Mouse (Mus musculus) liver, postnatal 0 days (tissue): ENCODE measurements around the gene Dus3l. TPM values are rescaled to one million over a fixed set of nuclear protein-coding genes. Genes with fewer than 3 reads are reported as not detected.

Experiments used
- ATAC-seq: fragments of 200-750 bp; cut with Nextera tagmentation; 2 replicates; pipeline ENCODE4 v1.8.0; 2017; ENCODE audit warnings: mild to moderate bottlenecking, moderate library complexity
- DNase-seq: peaks from one replicate; pipeline ENCODE4 v3.0.0-alpha.2; 2016
- H3K27ac ChIP-seq: fragments of 300-500 bp; sonication (generic); 2 replicates; pipeline ENCODE4 v1.5.1; 2014; ENCODE audit warnings: antibody characterized with exemption, moderate library complexity, mild to moderate bottlenecking, low read depth
- H3K27me3 ChIP-seq: fragments of 300-500 bp; sonication (generic); 2 replicates; pipeline ENCODE4 v1.6.1; 2014; ENCODE audit warnings: low read length, control low read depth, mixed read lengths; ENCODE audit not compliant: insufficient read depth
- H3K36me3 ChIP-seq: fragments of 300-500 bp; sonication (generic); replicated peaks from 2 replicates; pipeline ENCODE4 v1.6.1; 2014; ENCODE audit warnings: mild to moderate bottlenecking, control low read depth, low read length, moderate library complexity, mixed read lengths; ENCODE audit not compliant: insufficient read depth
- H3K4me1 ChIP-seq: fragments of 300-500 bp; sonication (generic); 2 replicates; pipeline ENCODE4 v1.6.1; 2014; ENCODE audit warnings: antibody characterized with exemption, mild to moderate bottlenecking, control low read depth; ENCODE audit not compliant: insufficient read depth
- H3K4me2 ChIP-seq: fragments of 300-500 bp; sonication (generic); 2 replicates; pipeline ENCODE4 v1.6.1; 2014; ENCODE audit warnings: low read depth, mild to moderate bottlenecking, low read length, moderate library complexity, mixed read lengths
- H3K4me3 ChIP-seq: fragments of 300-500 bp; sonication (generic); 2 replicates; pipeline ENCODE4 v1.5.1; 2014; ENCODE audit warnings: low read depth, low read length
- H3K9ac ChIP-seq: fragments of 300-500 bp; sonication (generic); replicated peaks from 2 replicates; pipeline ENCODE4 v1.6.1; 2014; ENCODE audit warnings: mild to moderate bottlenecking, moderate library complexity
- H3K9me3 ChIP-seq: fragments of 300-500 bp; sonication (generic); 2 replicates; pipeline ENCODE4 v1.6.1; 2016; ENCODE audit warnings: mild to moderate bottlenecking, control low read depth, low read length, mixed read lengths
- CTCF ChIP-seq: sonication (generic); IDR thresholded peaks from 2 replicates; pipeline ENCODE4 v1.5.1; 2016; ENCODE audit warnings: antibody characterized with exemption, low read depth
- EP300 ChIP-seq: IDR thresholded peaks from 2 replicates; pipeline ENCODE4 v1.6.1; 2016; ENCODE audit warnings: antibody characterized with exemption, low read depth, mild to moderate bottlenecking
- WGBS: fragments of 180-500 bp; shearing (Covaris S2); extraction: QIAGEN DNeasy Blood & Tissue Kit; methylation state at CpG from one replicate; pipeline ENCODE4 v1.1.7; 2014; ENCODE audit not compliant: insufficient replicate concordance; 5-methylcytosine and 5-hydroxymethylcytosine counted together
- polyA plus RNA-seq: library from polyadenylated mRNA; unstranded; fragments of >200 nt; fragmentation: Nextera tagmentation; extraction: Ambion mirVana; gene quantifications from 2 replicates; pipeline ENCODE4 v1.2.1, GENCODE M21; 2015

The Dus3l gene
- polyA plus RNA-seq, 1 experiment from 2014 or later: 9.1 TPM

- TF ChIP-seq CTCF: no peak
- TF ChIP-seq EP300: no peak
- Histone ChIP-seq H3K4me3 (no peak overlapping the region), H3K36me3 (peaks cover 5% of the 10 kb centered on the region; the same call in 1 of the 2 replicates), H3K4me1 (no peaks in the 10 kb centered on the region), H3K27ac (no peak overlapping the region), H3K9me3 (no peaks in the 10 kb centered on the region), H3K4me2 (no peak overlapping the region), H3K27me3 (no peaks in the 10 kb centered on the region), H3K9ac (no peak overlapping the region)
- ATAC-seq: no peak
- no peak for DNase-seq
- 88% methylated on average over 3 of the region's 3 CpGs for WGBS
Observed at GRCm38 (mm10) chr17:56799276-56799675, 34.7 kb downstream of the Dus3l start.

DNA sequence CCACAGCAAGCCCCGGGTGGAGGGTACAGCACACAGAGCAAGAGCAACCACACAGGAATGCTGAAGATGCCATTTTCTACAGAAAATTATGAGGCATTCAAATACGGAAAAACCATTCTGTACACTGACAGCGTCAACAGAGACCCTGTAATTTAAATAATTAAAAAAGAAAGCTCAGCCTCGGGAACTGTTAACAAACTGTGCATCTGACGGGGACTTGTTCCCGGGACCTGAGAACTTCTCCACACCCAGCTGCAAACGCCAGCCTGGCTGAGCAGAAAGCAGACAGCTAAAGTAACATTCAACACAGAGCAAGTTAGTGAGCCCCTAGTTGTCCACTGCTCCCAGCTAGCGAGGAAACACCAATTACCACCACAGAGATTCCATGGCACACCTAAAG lies 37.5 kb downstream of the Dus3l start:
- no peak overlapping the region for H3K4me3 ChIP-seq
- H3K36me3 ChIP-seq: peaks cover 5% of the 10 kb centered on the region; the same call in 1 of the 2 replicates
- DNase-seq (no peak), ATAC-seq (no peak)
- WGBS: 90% methylated on average over 8 of the region's 8 CpGs
- no peak overlapping the region for H3K9ac ChIP-seq
- TF ChIP-seq EP300 (no peak), CTCF (no peak)
- H3K27ac ChIP-seq: no peak overlapping the region
- no peak overlapping the region for H3K4me2 ChIP-seq
- no peaks in the 10 kb centered on the region for H3K9me3 ChIP-seq
- H3K4me1 ChIP-seq: no peaks in the 10 kb centered on the region
- no peaks in the 10 kb centered on the region for H3K27me3 ChIP-seq

- WGBS: 86% methylated on average over 5 of the region's 5 CpGs
- TF ChIP-seq CTCF (no peak), EP300 (no peak)
- H3K36me3 ChIP-seq: peaks cover 5% of the 10 kb centered on the region; the same call in 1 of the 2 replicates
- no peak overlapping the region for H3K4me3 ChIP-seq
- no peak overlapping the region for H3K4me2 ChIP-seq
- H3K27ac ChIP-seq: no peak overlapping the region
- H3K9ac ChIP-seq: no peak overlapping the region
- DNase-seq (no peak), ATAC-seq (no peak)
- H3K9me3 ChIP-seq: no peaks in the 10 kb centered on the region
- no peaks in the 10 kb centered on the region; the same call in 1 of the 2 replicates for H3K4me1 ChIP-seq
- no peaks in the 10 kb centered on the region for H3K27me3 ChIP-seq
Observed at GRCm38 (mm10) chr17:56804952-56805351, 40.4 kb downstream of the Dus3l start.

- no peak overlapping the region for H3K4me3 ChIP-seq
- no peak overlapping the region for H3K27ac ChIP-seq
- H3K4me1 ChIP-seq: peaks cover 5% of the 10 kb centered on the region
- no peak overlapping the region for H3K9ac ChIP-seq
- DNase-seq (no peak), ATAC-seq (no peak)
- H3K9me3 ChIP-seq: no peaks in the 10 kb centered on the region
- TF ChIP-seq EP300 (no peak), CTCF (peak; percentile 59)
- no peaks in the 10 kb centered on the region for H3K27me3 ChIP-seq
- 78% methylated on average over 1 of the region's 1 CpGs for WGBS
- no peak overlapping the region for H3K4me2 ChIP-seq
- peaks cover 3% of the 10 kb centered on the region; the same call in 1 of the 2 replicates for H3K36me3 ChIP-seq
Observed at GRCm38 (mm10) chr17:56805784-56806183, 41.2 kb downstream of the Dus3l start.

GRCm38 (mm10) chr17:56808518-56808917 lies 44.0 kb downstream of the Dus3l start:
- Histone ChIP-seq H3K27ac (no peak overlapping the region), H3K4me3 (no peak overlapping the region), H3K9me3 (no peaks in the 10 kb centered on the region), H3K36me3 (no peaks in the 10 kb centered on the region; the same call in 1 of the 2 replicates), H3K27me3 (no peaks in the 10 kb centered on the region), H3K4me1 (peaks cover 5% of the 10 kb centered on the region), H3K4me2 (no peak overlapping the region), H3K9ac (no peak overlapping the region)
- peak; percentile 76 for ATAC-seq
- DNase-seq: peak; percentile 79
- TF ChIP-seq EP300 (no peak), CTCF (peak; percentile 98)
- 16% methylated on average over 9 of the region's 9 CpGs for WGBS

DNA sequence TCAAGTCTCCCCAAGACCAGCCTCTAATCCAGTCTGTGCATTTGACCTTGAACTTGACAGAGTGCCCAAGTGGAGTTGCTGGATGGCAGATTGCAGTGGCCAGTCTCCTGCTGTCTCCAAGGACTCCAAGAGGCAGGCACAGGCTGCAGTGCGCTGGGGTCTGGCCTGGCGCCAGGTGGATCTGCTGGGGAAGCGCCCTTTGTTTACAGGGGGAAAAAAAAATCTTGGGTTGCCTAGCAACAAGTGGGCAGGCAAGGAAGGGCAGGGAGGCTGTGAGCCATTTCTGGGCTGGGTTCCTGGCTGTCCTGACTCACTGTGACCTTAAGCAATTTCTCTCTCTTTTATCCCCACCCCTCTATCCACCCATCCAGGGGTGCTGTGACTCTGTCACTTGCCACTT lies 45.7 kb downstream of the Dus3l start:
- Histone ChIP-seq H3K9me3 (no peaks in the 10 kb centered on the region), H3K4me3 (no peak overlapping the region), H3K9ac (no peak overlapping the region), H3K27me3 (peaks cover 3% of the 10 kb centered on the region; the same call in 1 of the 2 replicates), H3K4me2 (no peak overlapping the region), H3K27ac (no peak overlapping the region), H3K4me1 (peaks cover 5% of the 10 kb centered on the region), H3K36me3 (no peaks in the 10 kb centered on the region)
- DNase-seq: peak; percentile 76
- TF ChIP-seq CTCF: no peak
- TF ChIP-seq EP300: no peak
- ATAC-seq: peak; percentile 66
- 22% methylated on average over 3 of the region's 3 CpGs for WGBS
